Mouse (Mus musculus): ENCODE data around the gene Hunk.

GRCm38 (mm10) chr16:90461304-90461905, 75.6 kb downstream of the Hunk start:
- TF ChIP-seq CTCF (IDR thresholded peaks at IDR 0.05; ENCODE audit: extremely low read depth, insufficient read depth, low read length) (no peak), POLR2A (IDR thresholded peaks at IDR 0.05; ENCODE audit: extremely low read depth, insufficient read depth, low read length) (no peak)

Measured in cortical plate, adult 2 months (tissue).